Mouse (Mus musculus) c-Kit-positive CD71-positive TER-119-positive erythroid progenitor cells, embryonic 14.5 days (primary cell): ENCODE results near the gene P2ry12.

Experiments used
- DNase-seq: peaks from one replicate; pipeline ENCODE4 v3.0.0-alpha.2; 2013; ENCODE audit warnings: low spot score

The P2ry12 gene

GRCm38 (mm10) chr3:59230912-59231311, 31.8 kb downstream of the P2ry12 start:
- no peak for DNase-seq

GRCm38 (mm10) chr3:59228730-59229551, 33.7 kb downstream of the P2ry12 start:
- DNase-seq: no peak

GRCm38 (mm10) chr3:59227696-59228095, 35.0 kb downstream of the P2ry12 start:
- no peak for DNase-seq

- no peak for DNase-seq
These were observed 37.3 kb downstream of the P2ry12 start for GRCm38 (mm10) chr3:59225411-59225810.

GRCm38 (mm10) chr3:59222303-59222702, 40.4 kb downstream of the P2ry12 start:
- no peak for DNase-seq

- DNase-seq: no peak
These were observed 43.3 kb downstream of the P2ry12 start for GRCm38 (mm10) chr3:59219326-59219725.

- no peak for DNase-seq
These were observed 45.5 kb downstream of the P2ry12 start for GRCm38 (mm10) chr3:59217211-59217610.

- DNase-seq: no peak
These were observed 50.3 kb downstream of the P2ry12 start for GRCm38 (mm10) chr3:59212404-59212803.

- DNase-seq: no peak
These were observed 50.9 kb downstream of the P2ry12 start for GRCm38 (mm10) chr3:59211784-59212183.

- DNase-seq: no peak
These were observed 51.9 kb downstream of the P2ry12 start, which contains the start of gene P2ry13 for GRCm38 (mm10) chr3:59210727-59211126. Gene P2ry13 (minus strand): TSS chr3:59210882.

GRCm38 (mm10) chr3:59210089-59210488, 52.6 kb downstream of the P2ry12 start:
- no peak for DNase-seq

- DNase-seq: peak; percentile 62
These were observed 53.8 kb downstream of the P2ry12 start for GRCm38 (mm10) chr3:59208650-59209548.

- DNase-seq: no peak
These were observed 56.7 kb downstream of the P2ry12 start for GRCm38 (mm10) chr3:59205941-59206340.

- DNase-seq: no peak
These were observed 57.8 kb downstream of the P2ry12 start for GRCm38 (mm10) chr3:59204719-59205503.

- DNase-seq: no peak
These were observed 58.7 kb downstream of the P2ry12 start for GRCm38 (mm10) chr3:59203802-59204520.

- DNase-seq: no peak
These were observed 65.2 kb downstream of the P2ry12 start for GRCm38 (mm10) chr3:59197329-59197948.

- no peak for DNase-seq
These were observed 67.7 kb downstream of the P2ry12 start, which contains the start of gene Gpr87 for GRCm38 (mm10) chr3:59194938-59195337. Gene Gpr87 (minus strand): TSS chr3:59195104.

GRCm38 (mm10) chr3:59194099-59194498, 68.6 kb downstream of the P2ry12 start:
- no peak for DNase-seq

GRCm38 (mm10) chr3:59191674-59192073, 71.0 kb downstream of the P2ry12 start:
- no peak for DNase-seq

- no peak for DNase-seq
These were observed 75.3 kb downstream of the P2ry12 start for GRCm38 (mm10) chr3:59187336-59187735.

GRCm38 (mm10) chr3:59185662-59186061, 77.0 kb downstream of the P2ry12 start:
- DNase-seq: no peak
